Mouse (Mus musculus) heart, postnatal 0 days (tissue): ENCODE results near the gene 2310009B15Rik.

Experiments
- CTCF ChIP-seq: IDR thresholded peaks from 2 replicates; pipeline ENCODE4 v1.5.1; 2016; ENCODE audit warnings: antibody characterized with exemption, control low read depth, low read depth
- EP300 ChIP-seq: IDR thresholded peaks from 2 replicates; pipeline ENCODE4 v1.6.1; 2016; ENCODE audit warnings: antibody characterized with exemption, low read depth

DNA sequence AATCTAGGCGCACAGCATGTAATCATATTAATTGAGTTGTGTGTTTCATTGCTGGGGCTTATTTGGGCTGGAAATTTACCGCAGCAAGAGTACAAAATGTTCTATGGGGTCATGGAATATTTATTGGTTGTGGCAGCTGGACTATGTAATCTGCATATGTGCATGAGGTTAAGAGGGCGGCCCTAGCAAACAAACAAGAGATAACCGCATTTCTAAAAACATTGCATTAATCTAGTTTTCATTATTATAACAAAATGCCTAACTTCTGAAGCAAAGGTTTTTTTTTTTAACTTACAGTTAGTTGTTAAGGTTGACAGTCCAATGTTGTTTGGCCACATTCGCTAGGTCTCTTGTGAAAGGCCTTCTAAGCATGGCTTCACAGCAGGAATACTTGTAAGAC is 47.2 kb upstream of the 2310009B15Rik start:
- TF ChIP-seq CTCF (no peak), EP300 (no peak)
